Mouse (Mus musculus) urinary bladder, postnatal 14 days (tissue): ENCODE data around the gene Apol11b.
"Not testable (repeated sequence)": the region's sequence is repeated elsewhere in the genome, so short reads cannot be mapped to it uniquely, and the experiment has no call there.

Experiments
- DNase-seq: peaks from one replicate; pipeline ENCODE4 v3.0.0; 2021; ENCODE audit warnings: low spot score

Apol11b gene

DNA sequence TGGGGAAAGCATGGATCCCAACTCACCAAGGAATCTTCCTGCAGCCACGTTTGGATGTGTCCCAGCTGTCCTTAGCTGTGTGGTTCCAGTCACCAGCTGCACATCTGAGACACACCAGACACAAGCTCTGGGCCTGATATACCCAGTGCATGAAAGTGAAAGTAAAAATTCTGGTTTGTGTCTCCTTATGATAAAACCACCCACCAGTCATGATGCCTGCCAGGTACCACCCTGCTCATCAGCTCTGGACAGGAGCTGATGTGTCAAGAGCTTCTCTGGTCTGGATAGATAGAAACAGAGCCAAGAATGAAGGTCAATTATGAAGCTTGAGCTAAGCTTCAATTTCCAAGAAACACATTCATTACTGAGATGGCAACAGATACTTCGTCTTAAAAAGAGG, at the start of gene Apol11b:
Gene Apol11b, minus strand, starts transcription at position 111 of the 400 bp plus-strand sequence.
- DNase-seq = not testable (repeated sequence)

- not testable (repeated sequence) for DNase-seq
These were observed 48.6 kb upstream of the Apol11b start for GRCm38 (mm10) chr15:77691532-77692311.

DNA sequence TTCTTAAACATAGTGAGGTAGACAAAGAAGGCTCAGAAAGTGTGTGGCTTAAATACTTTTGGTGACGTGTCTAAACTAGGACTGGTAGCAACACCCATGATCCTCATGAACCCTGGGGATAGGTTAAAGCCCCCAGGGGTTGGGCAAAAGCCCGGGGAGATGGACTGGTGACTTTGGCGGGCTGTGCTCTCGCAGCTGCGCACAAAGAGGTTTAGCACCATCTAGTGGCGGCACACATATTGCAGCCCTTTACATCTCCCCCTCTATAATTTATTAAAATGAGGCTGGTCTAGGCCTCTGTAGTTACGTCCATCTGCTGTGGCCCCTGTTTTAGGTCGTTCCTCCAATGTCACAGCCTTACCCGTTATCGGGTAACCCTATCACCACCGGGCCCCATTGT, 40.9 kb upstream of the Apol11b start:
- DNase-seq = peak; percentile 51

- DNase-seq = not testable (repeated sequence)
These were observed 31.0 kb upstream of the Apol11b start for GRCm38 (mm10) chr15:77674081-77674480.

GRCm38 (mm10) chr15:77661841-77662240, 18.8 kb upstream of the Apol11b start:
- not testable (repeated sequence) for DNase-seq

GRCm38 (mm10) chr15:77659773-77660172, 16.7 kb upstream of the Apol11b start:
- DNase-seq = not testable (repeated sequence)

DNA sequence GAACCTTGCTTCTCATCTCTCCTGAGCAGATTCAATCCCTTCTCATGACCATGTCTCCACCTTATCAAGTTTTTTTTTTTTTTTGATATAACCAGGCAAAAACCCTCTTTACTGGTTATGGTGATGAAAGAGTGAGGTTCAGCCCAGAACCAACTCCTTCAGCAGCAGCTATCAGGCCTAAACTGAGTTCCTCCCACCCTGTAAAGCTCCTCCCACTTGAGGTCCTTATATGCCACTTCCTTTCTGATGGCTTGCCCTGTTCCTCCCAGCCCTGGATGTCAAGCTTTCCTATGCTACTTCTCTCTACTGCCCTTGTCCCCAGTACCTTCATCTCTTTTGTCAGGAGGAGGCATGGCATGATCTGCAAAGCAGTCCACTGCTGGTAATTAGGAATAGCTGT, 8.1 kb upstream of the Apol11b start:
- not testable (repeated sequence) for DNase-seq

DNA sequence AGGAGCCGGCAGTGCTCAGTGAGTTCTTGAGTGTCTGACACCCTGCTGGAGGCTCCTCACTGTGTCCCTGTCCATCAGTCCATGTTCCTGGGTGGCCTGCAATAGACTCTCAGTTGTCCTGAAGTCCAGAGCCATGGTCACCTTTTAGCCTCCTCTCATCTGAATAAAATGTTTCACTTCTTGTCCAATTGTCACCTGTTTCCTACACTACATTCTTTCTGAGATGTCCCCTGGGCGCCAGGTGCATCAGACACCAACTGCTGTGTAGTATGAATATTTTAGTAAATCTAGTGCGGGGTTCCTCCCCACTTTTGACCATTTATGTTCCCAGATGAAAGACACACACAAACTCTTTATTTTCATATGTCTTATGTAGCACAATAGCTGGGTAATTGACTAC, 13.3 kb downstream of the Apol11b start:
- not testable (repeated sequence) for DNase-seq

GRCm38 (mm10) chr15:77628647-77629046, 14.4 kb downstream of the Apol11b start:
- DNase-seq = not testable (repeated sequence)

GRCm38 (mm10) chr15:77626471-77626870, 16.6 kb downstream of the Apol11b start:
- not testable (repeated sequence) for DNase-seq

GRCm38 (mm10) chr15:77624710-77625109, 18.4 kb downstream of the Apol11b start:
- no peak for DNase-seq

DNA sequence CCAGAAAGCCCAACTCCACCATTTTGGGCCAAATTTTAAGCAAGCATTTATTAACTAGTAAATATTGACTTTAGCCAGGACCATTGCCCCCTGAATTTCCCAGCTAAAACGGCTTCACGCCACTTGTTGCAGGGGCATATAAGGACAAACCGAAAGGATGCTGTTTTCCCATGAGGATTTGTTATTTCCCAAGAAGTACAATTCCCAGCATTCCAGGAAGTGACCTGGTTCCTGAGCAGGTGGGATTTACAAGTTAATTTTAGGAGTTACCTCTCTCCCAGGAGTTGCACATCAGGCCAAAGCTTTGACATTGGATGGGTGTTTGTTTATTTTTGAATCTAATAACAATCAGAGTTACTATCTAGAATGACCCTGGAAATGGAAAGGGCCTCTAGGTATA, 37.0 kb downstream of the Apol11b start:
- DNase-seq = no peak

GRCm38 (mm10) chr15:77598958-77599357, 44.1 kb downstream of the Apol11b start, which contains the start of gene Gm36245:
TSS of gene Gm36245 (plus strand) at chr15:77599258.
- DNase-seq = no peak

- DNase-seq = no peak
These were observed 44.7 kb downstream of the Apol11b start for GRCm38 (mm10) chr15:77598429-77598828.

DNA sequence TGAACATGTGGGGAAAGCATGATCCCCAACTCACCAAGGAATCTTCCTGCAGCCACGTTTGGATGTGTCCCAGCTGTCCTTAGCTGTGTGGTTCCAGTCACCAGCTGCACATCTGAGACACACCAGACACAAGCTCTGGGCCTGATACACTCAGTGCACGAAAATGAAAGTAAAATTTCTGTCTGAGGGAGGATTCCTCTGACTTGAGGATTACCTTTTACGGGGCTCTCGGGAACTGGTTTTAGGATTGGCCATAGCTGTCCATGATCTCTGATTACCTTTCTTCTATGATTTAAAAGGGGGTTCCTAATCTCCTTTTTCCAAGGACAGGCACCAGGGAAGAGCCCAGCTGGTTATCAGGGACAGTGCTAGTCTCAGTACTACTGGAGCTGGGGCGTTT, 47.1 kb downstream of the Apol11b start, which contains the start of gene Apol10b:
Gene Apol10b, minus strand, starts transcription at position 165 of the 400 bp plus-strand sequence.
- no peak for DNase-seq

DNA sequence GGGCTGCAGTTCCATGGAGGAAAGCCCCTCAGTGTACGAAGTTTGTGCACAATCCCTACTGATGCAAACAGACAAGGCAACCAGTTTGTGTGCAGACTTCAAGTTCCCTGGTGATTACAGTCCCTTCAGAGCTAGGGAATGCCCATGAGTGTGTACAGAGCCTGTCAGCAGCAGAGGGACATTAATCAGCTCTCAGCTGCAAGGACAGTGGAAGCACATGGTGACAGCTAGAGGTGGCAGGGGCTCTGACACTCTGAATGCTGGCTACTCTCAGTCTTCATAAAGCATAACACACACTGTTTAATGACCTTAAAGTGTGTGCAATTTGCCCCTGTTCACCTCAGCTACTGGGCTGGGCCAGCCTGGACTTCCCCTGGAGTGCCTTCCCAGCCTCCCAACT, 49.5 kb downstream of the Apol11b start:
- no peak for DNase-seq

- DNase-seq = no peak
These were observed 52.2 kb downstream of the Apol11b start for GRCm38 (mm10) chr15:77590881-77591280.

DNA sequence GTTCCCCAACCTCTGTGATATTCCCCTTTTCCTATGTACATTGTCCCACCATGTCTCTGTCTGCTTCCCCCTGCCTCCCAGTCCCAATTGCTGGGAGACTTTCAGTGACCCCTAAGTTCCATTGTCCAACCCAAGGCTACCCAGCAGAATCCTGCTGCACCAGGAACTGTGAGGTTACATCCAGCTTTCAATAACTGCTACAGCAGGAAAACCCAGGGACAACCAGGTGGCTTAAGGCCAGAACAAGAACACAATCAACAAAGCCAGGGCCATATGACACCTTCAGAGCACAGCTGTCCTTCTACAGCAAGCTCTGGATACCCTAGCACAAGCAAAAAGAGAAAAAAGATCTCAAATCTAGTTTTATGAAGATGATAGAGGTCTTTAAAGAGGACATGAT, 54.1 kb downstream of the Apol11b start:
- no peak for DNase-seq

GRCm38 (mm10) chr15:77587026-77587425, 56.1 kb downstream of the Apol11b start:
- DNase-seq = no peak
